In genomic region chr17:88025227-88025626, GRCm38 (mm10) we compare ENCODE assay signal across 8 mouse cellular contexts. TPM values are rescaled to one million over a fixed set of nuclear protein-coding genes. Genes with fewer than 3 reads are reported as not detected.
DNase-seq lines count a peak whose midpoint lies in the region; ATAC-seq and TF ChIP-seq lines count a peak whose summit lies in the region.

No protein-coding gene starts in this region.

- no peak overlapping the region for H3K4me3 ChIP-seq in liver, adult 2 months (ENCODE audit: insufficient read depth, low read depth, low read length)
- H3K4me3 ChIP-seq in liver, embryonic 11.5 days (ENCODE audit: low read depth, low read length), result no peak overlapping the region
- no peak overlapping the region for H3K4me3 ChIP-seq in liver, embryonic 14.5 days (ENCODE audit: insufficient read depth in 1 of 2, low read depth in 2 of 2, low read length in 2 of 2)
- H3K4me3 ChIP-seq in stomach, postnatal 0 days (ENCODE audit: low read depth, low read length), result no peak overlapping the region

- H3K4me2 ChIP-seq in liver, embryonic 11.5 days, result no peak overlapping the region
- no peak overlapping the region for H3K4me2 ChIP-seq in liver, embryonic 14.5 days (ENCODE audit: low read depth)
- H3K4me2 ChIP-seq in stomach, postnatal 0 days (replicated peaks; ENCODE audit: low read depth), result no peak overlapping the region

- H3K79me2 ChIP-seq in liver, adult 2 months (ENCODE audit: control insufficient read depth, insufficient read depth, low read length), result peaks cover 26% of the 10 kb centered on the region

- H3K27me3 ChIP-seq in liver, adult 2 months (ENCODE audit: control insufficient read depth, insufficient read depth, low read length), result no peaks in the 10 kb centered on the region
- H3K27me3 ChIP-seq in liver, embryonic 11.5 days (replicated peaks; ENCODE audit: control insufficient read depth, insufficient read depth, low read length), result no peaks in the 10 kb centered on the region
- H3K27me3 ChIP-seq in liver, embryonic 14.5 days (ENCODE audit: control insufficient read depth, insufficient read depth, low read length), result no peaks in the 10 kb centered on the region
- no peaks in the 10 kb centered on the region for H3K27me3 ChIP-seq in stomach, postnatal 0 days (ENCODE audit: control insufficient read depth, insufficient read depth, low read length)

- no peak overlapping the region for H3K9ac ChIP-seq in liver, adult 2 months (ENCODE audit: low read depth, low read length)
- no peak overlapping the region for H3K9ac ChIP-seq in liver, embryonic 11.5 days (ENCODE audit: low read depth, low read length)
- H3K9ac ChIP-seq in liver, embryonic 14.5 days (replicated peaks), result no peak overlapping the region
- no peak overlapping the region for H3K9ac ChIP-seq in stomach, postnatal 0 days (ENCODE audit: low read length)

- TF ChIP-seq CTCF in liver, adult 2 months (IDR thresholded peaks at IDR 0.05; ENCODE audit: low read depth, low read length), result peak; percentile 34
- TF ChIP-seq CTCF in liver, embryonic 14.5 days (IDR thresholded peaks at IDR 0.05; ENCODE audit: low read depth), result peak; percentile 52; the same call in 1 of the 2 replicates
- TF ChIP-seq CTCF in stomach, postnatal 0 days (IDR thresholded peaks at IDR 0.05; ENCODE audit: low read depth), result peak; percentile 76

- peaks cover 2% of the 10 kb centered on the region; the same call in 1 of the 2 replicates for H3K4me1 ChIP-seq in liver, adult 2 months (ENCODE audit: control insufficient read depth, insufficient read depth, low read length)
- H3K4me1 ChIP-seq in liver, embryonic 11.5 days (replicated peaks; ENCODE audit: control insufficient read depth, insufficient read depth, low read length), result no peaks in the 10 kb centered on the region; the same call in none of the 2 replicates
- no peaks in the 10 kb centered on the region; a peak in 1 of 4 replicates for H3K4me1 ChIP-seq in liver, embryonic 14.5 days (replicated peaks; ENCODE audit: control insufficient read depth in 2 of 2, insufficient read depth in 2 of 2, low read length in 1 of 2)
- H3K4me1 ChIP-seq in stomach, postnatal 0 days (replicated peaks; ENCODE audit: control insufficient read depth, insufficient read depth), result no peaks in the 10 kb centered on the region

- 39% methylated on average over 4 of the region's 4 CpGs for WGBS in liver, adult 2 months
- WGBS in liver, embryonic 11.5 days, result 52% methylated on average over 4 of the region's 4 CpGs
- WGBS in liver, embryonic 14.5 days (ENCODE audit: insufficient replicate concordance), result 37% methylated on average over 4 of the region's 4 CpGs
- 20% methylated on average over 4 of the region's 4 CpGs for WGBS in stomach, postnatal 0 days

- TF ChIP-seq POLR2A in liver, adult 2 months (IDR thresholded peaks at IDR 0.05; ENCODE audit: extremely low read depth, insufficient read depth, low read length), result no peak

- H3K27ac ChIP-seq in liver, adult 2 months (replicated peaks; ENCODE audit: insufficient read depth, low read depth, low read length), result no peak overlapping the region
- H3K27ac ChIP-seq in liver, embryonic 11.5 days (ENCODE audit: low read depth, low read length), result no peak overlapping the region
- H3K27ac ChIP-seq in liver, embryonic 14.5 days, result no peak overlapping the region
- H3K27ac ChIP-seq in stomach, postnatal 0 days (replicated peaks), result no peak overlapping the region

- H3K9me3 ChIP-seq in liver, embryonic 11.5 days (ENCODE audit: control insufficient read depth, low read length), result no peaks in the 10 kb centered on the region
- H3K9me3 ChIP-seq in liver, embryonic 14.5 days (ENCODE audit: control insufficient read depth, low read length), result no peaks in the 10 kb centered on the region
- H3K9me3 ChIP-seq in stomach, postnatal 0 days (ENCODE audit: control insufficient read depth, low read length), result no peaks in the 10 kb centered on the region

- no peak for TF ChIP-seq EP300 in liver, embryonic 14.5 days (IDR thresholded peaks at IDR 0.05; ENCODE audit: low read depth)
- TF ChIP-seq EP300 in stomach, postnatal 0 days (optimal IDR thresholded peaks at IDR 0.05), result no peak

- no peaks in the 10 kb centered on the region for H3K36me3 ChIP-seq in liver, adult 2 months (ENCODE audit: control insufficient read depth, insufficient read depth, low read length)
- no peaks in the 10 kb centered on the region for H3K36me3 ChIP-seq in liver, embryonic 11.5 days (ENCODE audit: control insufficient read depth, insufficient read depth, low read length)
- H3K36me3 ChIP-seq in liver, embryonic 14.5 days (replicated peaks; ENCODE audit: control insufficient read depth, insufficient read depth, low read depth), result no peaks in the 10 kb centered on the region
- no peaks in the 10 kb centered on the region for H3K36me3 ChIP-seq in stomach, postnatal 0 days (ENCODE audit: control insufficient read depth, insufficient read depth, low read length)

- ATAC-seq in liver, embryonic 11.5 days (replicated peaks; ENCODE audit: low FRiP score), result no peak
- peak; percentile 74 for ATAC-seq in activated CD4-positive, CD25-positive, alpha-beta regulatory T cell, adult 4 months
- no peak for ATAC-seq in liver, embryonic 14.5 days (ENCODE audit: insufficient read depth)
- no peak for ATAC-seq in stomach, postnatal 0 days (ENCODE audit: low FRiP score, low TSS enrichment)

- DNase-seq in embryo, embryonic 10 days (ENCODE audit: low spot score), result peak; percentile 70
- DNase-seq in embryo, embryonic 9.5 days (ENCODE audit: extremely low spot score), result no peak
- DNase-seq in liver, adult 2 months (ENCODE audit: extremely low read depth, low read depth, low spot score), result peak; percentile 62
- no peak for DNase-seq in liver, embryonic 11.5 days (ENCODE audit: low spot score)
- DNase-seq in forelimb bud, embryonic 11.5 days (ENCODE audit: low read depth, low spot score), result peak; percentile 36
- peak; percentile 45 to 59 (median 51) for DNase-seq in liver, embryonic 14.5 days (ENCODE audit: low read depth in 3 of 3, low spot score in 3 of 3)
- DNase-seq in stomach, postnatal 0 days (ENCODE audit: low spot score), result peak; percentile 24

RNA-seq across cellular contexts. Expression of gene Fbxo11, which starts 39.9 kb away (rescaled TPM):
- 16.7 and 17.1 TPM in 2 replicates for total RNA-seq in liver, adult 2 months (2014; rRNA removed)
- polyA plus RNA-seq in liver, adult 2 months (2012; rRNA removed), result 5.1 and 5.9 TPM in 2 replicates
- polyA plus RNA-seq in liver, embryonic 11.5 days (2014; fragmentation: Nextera tagmentation; extraction: Ambion mirVana), result 12.4 and 14.0 TPM in 2 replicates
- 10 to 100 TPM; 15.5 to 24.3 TPM for polyA plus RNA-seq in activated CD4-positive, CD25-positive, alpha-beta regulatory T cell, adult 4 months (2017; shearing (Covaris generic))
- polyA plus RNA-seq in liver, embryonic 14.5 days (2012; rRNA removed), result 4.4 and 7.1 TPM in 2 replicates
- polyA plus RNA-seq in liver, embryonic 14.5 days (2014; fragmentation: Nextera tagmentation; extraction: Ambion mirVana), result 4.5 and 4.8 TPM in 2 replicates
- polyA plus RNA-seq in stomach, postnatal 0 days (2015; fragmentation: Nextera tagmentation; extraction: Ambion mirVana), result 7.7 and 9.1 TPM in 2 replicates

RNA-seq across cellular contexts. Expression of gene Msh6, which starts 50.4 kb away (rescaled TPM):
- total RNA-seq in liver, adult 2 months (2014; rRNA removed), result 7.2 and 7.9 TPM in 2 replicates
- polyA plus RNA-seq in liver, adult 2 months (2012; rRNA removed), result 1.1 and 1.4 TPM in 2 replicates
- polyA plus RNA-seq in liver, embryonic 11.5 days (2014; fragmentation: Nextera tagmentation; extraction: Ambion mirVana), result 69.0 and 80.0 TPM in 2 replicates
- polyA plus RNA-seq in activated CD4-positive, CD25-positive, alpha-beta regulatory T cell, adult 4 months (2017; shearing (Covaris generic)), result 10 to 100 TPM; 14.2 to 14.9 TPM
- 6.6 and 11.1 TPM in 2 replicates for polyA plus RNA-seq in liver, embryonic 14.5 days (2012; rRNA removed)
- 23.9 and 28.5 TPM in 2 replicates for polyA plus RNA-seq in liver, embryonic 14.5 days (2014; fragmentation: Nextera tagmentation; extraction: Ambion mirVana)
- 11.3 and 11.6 TPM in 2 replicates for polyA plus RNA-seq in stomach, postnatal 0 days (2015; fragmentation: Nextera tagmentation; extraction: Ambion mirVana)

Comparison
In these comparisons a context has a peak if more than half of its experiments do, and no peak if none do; other contexts are left out.
1. DNase-seq: peak in embryo, embryonic 10 days (single experiment), liver, adult 2 months (single experiment), forelimb bud, embryonic 11.5 days (single experiment), liver, embryonic 14.5 days (3 of 3) and stomach, postnatal 0 days (single experiment); none in embryo, embryonic 9.5 days (single experiment) and liver, embryonic 11.5 days (single experiment).
2. Peak in every context shown above with its lines, with median percentiles within 50 percentile points of each other: CTCF ChIP-seq.